Mouse (Mus musculus): ENCODE data around the gene Prg3. TPM values are rescaled to one million over a fixed set of nuclear protein-coding genes. Genes with fewer than 3 reads are reported as not detected.

The Prg3 gene
- total RNA-seq, 2 experiments from 2014 or later = not detected

DNA sequence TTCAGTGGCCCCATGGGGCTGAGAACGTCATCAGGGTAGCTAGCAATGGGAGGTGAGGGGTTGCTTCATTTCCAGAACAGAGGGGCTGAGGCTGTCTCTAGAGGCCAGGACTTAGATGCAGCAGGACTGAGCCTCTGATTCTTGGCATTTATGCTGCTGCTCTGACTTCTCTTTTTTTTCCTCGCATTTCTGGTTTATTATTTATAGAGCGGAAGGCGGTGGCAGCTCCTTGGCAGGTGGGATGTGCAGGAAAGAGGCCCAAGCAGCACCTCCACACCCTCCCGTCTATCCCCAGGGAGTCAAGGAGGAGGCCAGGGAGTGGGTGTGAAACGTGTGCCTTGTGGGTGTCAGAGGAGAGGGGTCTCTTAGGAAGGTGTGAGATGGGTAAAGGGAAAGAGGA is 43.0 kb downstream of the Prg3 start:
- H3K27ac ChIP-seq = no peak overlapping the region
- TF ChIP-seq CTCF (IDR thresholded peaks at IDR 0.05) = no peak
- intact Hi-C loops (cut with DNase I) = loop anchor here (10.0 kb wide), 1 partner anchor 306 kb away; the partner anchor contains the start of gene Clp1
- DNase-seq = no peak
- no peak overlapping the region for H3K4me3 ChIP-seq

GRCm38 (mm10) chr2:85033121-85033520 is 45.1 kb downstream of the Prg3 start:
- DNase-seq = no peak
- intact Hi-C loops (cut with DNase I) = loop anchor here (10.0 kb wide), 1 partner anchor 308 kb away; the partner anchor contains the start of gene Clp1
- Histone ChIP-seq H3K4me3 (no peak overlapping the region), H3K27ac (no peak overlapping the region)
- no peak for TF ChIP-seq CTCF (IDR thresholded peaks at IDR 0.05)

- intact Hi-C loops (cut with DNase I) = loop anchor here (10.0 kb wide), 1 partner anchor 309 kb away; the partner anchor contains the start of gene Clp1
- Histone ChIP-seq H3K4me3 (no peak overlapping the region), H3K27ac (no peak overlapping the region)
- TF ChIP-seq CTCF (IDR thresholded peaks at IDR 0.05) = no peak
- DNase-seq = no peak
These were observed 46.2 kb downstream of the Prg3 start for GRCm38 (mm10) chr2:85034169-85034568.

- DNase-seq = no peak
- H3K27ac ChIP-seq = peak overlapping the region; percentile 94
- intact Hi-C loops (cut with DNase I) = loop anchor here (10.0 kb wide), 1 partner anchor 312 kb away; the partner anchor contains the start of gene Clp1
- peak overlapping the region; percentile 97 for H3K4me3 ChIP-seq
- TF ChIP-seq CTCF (IDR thresholded peaks at IDR 0.05) = no peak
These were observed 48.6 kb downstream of the Prg3 start for GRCm38 (mm10) chr2:85036507-85037046.

DNA sequence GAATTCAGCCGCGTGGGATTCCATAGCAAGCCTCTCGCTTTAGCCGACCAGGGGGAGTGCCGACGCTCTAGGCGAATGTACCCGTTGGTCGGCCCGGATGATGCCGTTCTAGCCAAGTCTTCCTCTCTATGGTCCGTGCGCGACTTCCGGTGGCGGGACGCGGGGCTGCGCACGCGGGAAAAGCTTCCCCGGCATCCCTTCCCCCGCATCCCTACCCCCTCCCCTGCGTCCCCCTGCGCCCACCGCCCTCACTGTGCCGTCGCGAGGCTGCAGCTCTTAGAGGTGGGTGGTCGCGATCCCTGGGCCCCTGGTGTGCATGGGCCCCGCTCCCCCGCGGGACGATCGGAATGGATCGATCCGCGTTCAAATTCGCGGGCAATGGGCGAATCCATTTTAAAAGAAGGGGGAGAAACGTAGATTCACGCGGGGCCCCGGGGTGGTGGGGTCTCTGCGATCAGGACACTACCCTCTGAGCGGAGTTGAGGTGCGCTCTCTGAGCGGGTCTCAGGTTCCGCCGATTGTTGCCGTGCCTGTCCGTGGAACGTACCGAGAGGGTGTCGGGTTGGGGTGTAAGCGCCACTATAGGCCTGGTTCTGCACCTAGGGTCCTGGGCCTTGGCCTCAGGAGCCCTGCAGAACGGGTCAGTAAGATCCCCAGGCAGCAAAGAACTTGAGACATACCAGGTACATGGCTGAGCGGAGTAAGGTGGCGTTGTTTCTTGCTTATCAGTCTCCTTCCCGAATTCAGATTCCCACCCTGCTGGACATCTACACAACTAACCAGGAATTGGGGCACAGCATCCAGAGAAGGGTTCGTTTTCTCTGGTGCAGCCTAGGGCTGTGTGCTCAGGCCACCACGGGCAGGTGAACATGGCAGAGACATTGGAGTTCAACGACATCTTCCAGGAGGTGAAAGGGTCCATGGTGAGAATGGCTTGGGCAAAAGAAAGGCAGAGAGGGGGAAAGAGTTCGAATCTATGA is 49.3 kb downstream of the Prg3 start, which contains the start of the genes Ssrp1 and P2rx3:
Gene Ssrp1, plus strand, starts transcription at position 188 of the 980 bp plus-strand sequence.
Gene P2rx3, minus strand, starts transcription at position 416 of the 980 bp plus-strand sequence.
- intact Hi-C loops (cut with DNase I) = loop anchor here (10.0 kb wide), 1 partner anchor 313 kb away; the partner anchor contains the start of gene Clp1
- peak; percentile 94 for DNase-seq
- TF ChIP-seq CTCF (IDR thresholded peaks at IDR 0.05) = no peak; the same call in 1 of the 2 replicates

DNA sequence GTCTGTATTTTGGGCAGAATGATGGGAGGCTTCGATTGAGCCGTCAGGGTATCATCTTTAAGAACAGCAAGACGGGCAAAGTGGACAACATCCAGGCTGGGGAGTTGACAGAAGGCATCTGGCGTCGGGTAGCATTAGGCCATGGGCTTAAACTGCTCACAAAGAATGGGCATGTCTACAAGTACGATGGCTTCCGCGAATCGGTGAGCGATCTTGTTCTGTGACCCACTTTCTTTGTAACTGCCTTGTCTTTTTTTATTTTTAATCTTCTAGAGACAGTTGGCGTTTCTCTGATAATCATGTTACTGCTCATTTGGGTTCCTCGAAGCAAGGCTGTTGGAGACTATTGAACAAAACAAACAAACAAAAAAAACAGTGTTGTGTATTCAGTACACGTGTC is 50.3 kb downstream of the Prg3 start:
- no peak for DNase-seq
- H3K27ac ChIP-seq = no peak overlapping the region
- peak overlapping the region; percentile 97 for H3K4me3 ChIP-seq
- no peak for TF ChIP-seq CTCF (IDR thresholded peaks at IDR 0.05)
- intact Hi-C loops (cut with DNase I) = loop anchor here (10.0 kb wide), 1 partner anchor 314 kb away; the partner anchor contains the start of gene Clp1

More for the DNA sequence above, 49.3 kb downstream of the Prg3 start, which contains the start of the genes Ssrp1 and P2rx3:
- H3K4me3 ChIP-seq = peak within 1 kb of the TSS; percentile 97
- H3K27ac ChIP-seq = peak within 1 kb of the TSS; percentile 94

Other genes starting within 250 kb of the Prg3 start
- not detected for gene Gm19426, start 244.6 kb upstream of the Prg3 start, total RNA-seq (2021)
- gene Serping1, start 212.8 kb upstream of the Prg3 start, total RNA-seq (2021) = 10 to 100 TPM; 52.3 to 82.6 TPM
- gene Ube2l6, start 189.4 kb upstream of the Prg3 start, total RNA-seq (2021) = 1 to 10 TPM; 2.0 to 3.8 TPM
- gene Smtnl1, start 165.6 kb upstream of the Prg3 start, total RNA-seq (2021) = 100 to 1,000 TPM in 1 of 2 experiments, 10 to 100 TPM in 1; 53.0 to 125 TPM
- 10 to 100 TPM; 42.0 to 57.7 TPM for gene Timm10, start 161.2 kb upstream of the Prg3 start, total RNA-seq (2021)
- gene Slc43a1, start 149.4 kb upstream of the Prg3 start, total RNA-seq (2021) = 10 to 100 TPM in 1 of 2 experiments, 1 to 10 TPM in 1; 6.3 to 11.6 TPM
- under 1 TPM; 0.28 to 0.41 TPM for gene Rtn4rl2, start 101.5 kb upstream of the Prg3 start, total RNA-seq (2021)
- gene Slc43a3, start 51.6 kb upstream of the Prg3 start, total RNA-seq (2021) = 10 to 100 TPM; 26.4 to 30.2 TPM
- not detected for gene Prg2, start 7.8 kb upstream of the Prg3 start, total RNA-seq (2021)
- gene Ssrp1, start 49.0 kb downstream of the Prg3 start, total RNA-seq (2021) = 10 to 100 TPM; 28.5 to 30.8 TPM
- under 1 TPM; 0.36 to 0.59 TPM for gene P2rx3, start 49.2 kb downstream of the Prg3 start, total RNA-seq (2021)
- 10 to 100 TPM; 23.3 to 29.7 TPM for gene Tnks1bp1, start 59.8 kb downstream of the Prg3 start, total RNA-seq (2021)
- gene Aplnr, start 148.0 kb downstream of the Prg3 start, total RNA-seq (2021) = 1 to 10 TPM; 2.5 to 5.6 TPM
- 1 to 10 TPM in 1 of 2 experiments, under 1 TPM in 1; 0.56 to 1.1 TPM for gene Lrrc55, start 209.0 kb downstream of the Prg3 start, total RNA-seq (2021)

Data from gastrocnemius, adult 2 months (tissue).